Mouse (Mus musculus): ENCODE results near the gene Ffar1. TPM values are rescaled to one million over a fixed set of nuclear protein-coding genes. Genes with fewer than 3 reads are reported as not detected.
"Not testable (repeated sequence)": the region's sequence is repeated elsewhere in the genome, so short reads cannot be mapped to it uniquely, and the experiment has no call there.

The Ffar1 gene
- polyA plus RNA-seq, 1 experiment = not detected

DNA sequence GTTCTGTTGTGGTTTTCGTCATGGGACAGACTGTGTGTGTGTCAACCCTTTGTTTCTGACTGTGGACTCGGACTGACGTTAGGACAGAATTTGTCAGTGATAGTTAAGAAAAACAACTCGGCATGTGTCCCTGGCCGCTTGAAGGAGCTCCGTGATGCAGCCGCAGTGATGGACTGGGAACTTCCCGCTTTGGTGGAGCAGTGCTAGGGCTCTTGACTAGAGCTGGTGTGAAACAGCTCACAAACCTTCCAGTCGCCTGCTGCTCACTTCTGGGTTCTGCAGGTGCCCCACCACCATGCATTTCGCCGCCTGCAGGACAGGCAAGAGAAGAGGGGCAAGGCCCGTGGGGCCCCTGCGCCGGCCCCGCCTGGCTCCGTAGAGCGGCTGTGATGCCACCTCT, 29.1 kb downstream of the Ffar1 start:
- no peaks in the 10 kb centered on the region for H3K4me1 ChIP-seq (ENCODE audit: control insufficient read depth, insufficient read depth, low read length)
- TF ChIP-seq CTCF (IDR thresholded peaks at IDR 0.05; ENCODE audit: borderline replicate concordance, insufficient read depth, low read depth, low read length) = no peak
- TF ChIP-seq POLR2A (IDR thresholded peaks at IDR 0.05; ENCODE audit: borderline replicate concordance, insufficient read depth, low read length) = no peak
- H3K27me3 ChIP-seq (ENCODE audit: control insufficient read depth, insufficient read depth, low read length) = no peaks in the 10 kb centered on the region
- no peak overlapping the region for H3K4me3 ChIP-seq (replicated peaks; ENCODE audit: insufficient read depth, low read depth, low read length)
- no peak overlapping the region for H3K27ac ChIP-seq (ENCODE audit: insufficient read depth, low read length)
- 77% methylated on average over 17 of the region's 17 CpGs for WGBS
- DNase-seq = no peak

DNA sequence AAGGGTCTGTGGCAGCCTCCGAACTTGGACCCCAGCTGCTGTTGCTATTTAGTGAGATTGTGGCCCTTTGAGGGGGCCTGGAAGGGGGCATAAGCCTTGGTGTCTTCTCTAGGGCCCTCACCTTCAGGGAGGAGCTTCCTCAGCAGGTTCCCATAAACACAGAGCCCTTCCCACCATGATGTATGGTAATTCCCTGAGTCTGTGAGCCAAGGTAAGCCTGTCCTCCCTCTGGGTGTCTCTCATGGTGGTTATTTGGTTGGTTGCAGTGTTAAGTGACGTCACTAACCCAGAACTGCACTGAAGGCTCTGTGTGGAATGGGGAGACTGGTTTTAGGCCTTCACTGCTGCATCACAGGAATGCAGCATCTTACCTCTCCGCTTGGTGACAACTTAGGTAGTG, 31.9 kb downstream of the Ffar1 start:
- H3K4me1 ChIP-seq (ENCODE audit: control insufficient read depth, insufficient read depth, low read length) = no peaks in the 10 kb centered on the region
- H3K27ac ChIP-seq (ENCODE audit: insufficient read depth, low read length) = no peak overlapping the region
- no peak for DNase-seq
- WGBS = 64% methylated on average over 3 of the region's 3 CpGs
- TF ChIP-seq CTCF (IDR thresholded peaks at IDR 0.05; ENCODE audit: borderline replicate concordance, insufficient read depth, low read depth, low read length) (no peak), POLR2A (IDR thresholded peaks at IDR 0.05; ENCODE audit: borderline replicate concordance, insufficient read depth, low read length) (no peak)
- no peaks in the 10 kb centered on the region for H3K27me3 ChIP-seq (ENCODE audit: control insufficient read depth, insufficient read depth, low read length)
- H3K4me3 ChIP-seq (replicated peaks; ENCODE audit: insufficient read depth, low read depth, low read length) = no peak overlapping the region

DNA sequence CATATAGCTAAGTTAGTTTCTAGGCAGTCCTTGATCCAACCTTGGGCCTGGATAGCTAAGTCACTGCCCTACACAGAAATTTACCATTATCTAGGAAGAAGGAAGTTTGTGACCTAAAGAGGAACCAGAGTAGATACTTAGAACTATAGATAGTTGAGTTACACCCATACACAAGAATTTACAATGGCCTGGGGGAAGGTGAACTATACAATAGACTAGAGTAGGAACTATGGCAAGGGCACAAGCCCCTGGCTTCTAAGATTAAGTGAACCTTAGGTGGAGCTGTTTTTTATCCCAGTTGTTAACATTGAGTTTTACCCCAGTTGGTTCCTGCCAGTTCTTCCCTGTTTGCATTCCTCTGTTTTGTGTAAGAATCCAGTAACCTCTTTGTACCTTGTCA, 32.5 kb downstream of the Ffar1 start:
- not testable (repeated sequence) for H3K27me3 ChIP-seq (ENCODE audit: control insufficient read depth, insufficient read depth, low read length); H3K4me3 ChIP-seq (replicated peaks; ENCODE audit: insufficient read depth, low read depth, low read length); H3K4me1 ChIP-seq (ENCODE audit: control insufficient read depth, insufficient read depth, low read length); DNase-seq; H3K27ac ChIP-seq (ENCODE audit: insufficient read depth, low read length)

DNA sequence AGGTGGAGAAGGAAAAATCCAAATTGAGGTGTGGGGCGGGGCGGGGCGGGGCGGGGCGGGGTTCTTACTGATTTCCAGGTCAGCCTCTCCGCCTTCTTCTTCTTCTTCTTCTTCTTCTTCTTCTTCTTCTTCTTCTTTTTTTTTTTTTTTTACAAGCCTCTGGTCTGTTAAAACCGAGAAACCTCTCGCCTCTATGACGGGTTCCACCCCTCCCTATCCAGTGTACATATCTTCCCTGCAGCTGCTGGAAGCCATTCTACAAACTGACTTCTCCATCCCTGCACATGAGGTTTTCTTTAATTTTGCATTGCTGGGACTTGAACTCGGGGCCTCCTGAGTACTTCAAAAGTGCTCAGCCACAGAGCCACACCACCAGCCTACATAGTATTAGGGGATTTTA, 34.7 kb downstream of the Ffar1 start:
- no peak for TF ChIP-seq POLR2A (IDR thresholded peaks at IDR 0.05; ENCODE audit: borderline replicate concordance, insufficient read depth, low read length)
- Histone ChIP-seq H3K4me1 (ENCODE audit: control insufficient read depth, insufficient read depth, low read length) (no peaks in the 10 kb centered on the region), H3K27me3 (ENCODE audit: control insufficient read depth, insufficient read depth, low read length) (no peaks in the 10 kb centered on the region), H3K4me3 (replicated peaks; ENCODE audit: insufficient read depth, low read depth, low read length) (no peak overlapping the region), H3K27ac (ENCODE audit: insufficient read depth, low read length) (no peak overlapping the region)
- WGBS = 90% methylated on average over 10 of the region's 10 CpGs
- DNase-seq = no peak

DNA sequence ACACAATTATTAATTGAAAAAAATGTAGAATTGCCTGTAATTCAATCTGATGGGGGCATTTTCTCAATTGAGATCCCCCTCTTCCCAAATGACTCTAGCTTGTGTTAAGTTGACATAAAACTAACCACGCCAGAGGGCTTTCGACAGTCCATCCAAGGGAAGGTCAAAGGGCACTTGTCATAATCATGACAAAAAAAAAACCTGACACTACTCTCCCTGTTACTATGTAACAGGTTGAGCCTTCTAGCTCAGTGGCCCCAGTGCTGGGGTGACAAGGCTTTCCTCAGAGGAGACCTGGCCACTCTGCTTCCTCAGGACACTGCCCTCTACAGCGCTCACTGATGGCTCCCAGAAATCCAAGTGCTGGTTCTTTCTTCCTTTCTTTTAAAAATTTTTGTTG, 37.1 kb downstream of the Ffar1 start:
- no peak for DNase-seq
- H3K27ac ChIP-seq (ENCODE audit: insufficient read depth, low read length) = no peak overlapping the region
- TF ChIP-seq CTCF (IDR thresholded peaks at IDR 0.05; ENCODE audit: borderline replicate concordance, insufficient read depth, low read depth, low read length) (no peak), POLR2A (IDR thresholded peaks at IDR 0.05; ENCODE audit: borderline replicate concordance, insufficient read depth, low read length) (no peak)
- no peak overlapping the region for H3K4me3 ChIP-seq (replicated peaks; ENCODE audit: insufficient read depth, low read depth, low read length)
- 88% methylated on average over 3 of the region's 3 CpGs for WGBS
- no peaks in the 10 kb centered on the region for H3K27me3 ChIP-seq (ENCODE audit: control insufficient read depth, insufficient read depth, low read length)
- H3K4me1 ChIP-seq (ENCODE audit: control insufficient read depth, insufficient read depth, low read length) = no peaks in the 10 kb centered on the region

DNA sequence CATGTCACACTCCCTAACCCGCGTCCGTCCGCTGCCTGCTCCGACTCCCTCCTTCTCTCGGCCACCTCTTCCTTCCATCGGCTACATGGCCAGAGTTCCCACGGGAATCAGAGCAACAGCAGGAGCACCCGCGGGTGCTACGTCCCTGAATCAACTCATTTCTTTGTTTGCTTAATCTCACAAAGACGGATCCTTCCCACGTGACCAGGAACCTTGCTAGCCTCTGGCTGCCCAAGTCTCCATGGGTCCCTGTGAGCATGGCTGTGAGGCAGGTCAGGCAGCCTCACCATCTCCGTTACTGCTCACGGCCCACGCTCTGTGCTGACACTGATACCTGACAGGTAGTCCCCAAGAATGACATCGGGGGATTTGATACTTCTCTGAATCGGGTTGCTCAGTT, 37.7 kb downstream of the Ffar1 start, which contains the start of gene Ffar2:
Gene Ffar2 (minus strand): TSS at position 101 of the 400 bp plus-strand sequence.
- DNase-seq = no peak
- TF ChIP-seq CTCF (IDR thresholded peaks at IDR 0.05; ENCODE audit: borderline replicate concordance, insufficient read depth, low read depth, low read length) = no peak
- no peak for TF ChIP-seq POLR2A (IDR thresholded peaks at IDR 0.05; ENCODE audit: borderline replicate concordance, insufficient read depth, low read length)
- H3K27me3 ChIP-seq (ENCODE audit: control insufficient read depth, insufficient read depth, low read length) = no peaks in the 10 kb centered on the region
- H3K4me1 ChIP-seq (ENCODE audit: control insufficient read depth, insufficient read depth, low read length) = no peaks in the 10 kb centered on the region
- 89% methylated on average over 18 of the region's 18 CpGs for WGBS
- no peak within 1 kb of the TSS for H3K4me3 ChIP-seq (replicated peaks; ENCODE audit: insufficient read depth, low read depth, low read length)
- no peak within 1 kb of the TSS for H3K27ac ChIP-seq (ENCODE audit: insufficient read depth, low read length)

DNA sequence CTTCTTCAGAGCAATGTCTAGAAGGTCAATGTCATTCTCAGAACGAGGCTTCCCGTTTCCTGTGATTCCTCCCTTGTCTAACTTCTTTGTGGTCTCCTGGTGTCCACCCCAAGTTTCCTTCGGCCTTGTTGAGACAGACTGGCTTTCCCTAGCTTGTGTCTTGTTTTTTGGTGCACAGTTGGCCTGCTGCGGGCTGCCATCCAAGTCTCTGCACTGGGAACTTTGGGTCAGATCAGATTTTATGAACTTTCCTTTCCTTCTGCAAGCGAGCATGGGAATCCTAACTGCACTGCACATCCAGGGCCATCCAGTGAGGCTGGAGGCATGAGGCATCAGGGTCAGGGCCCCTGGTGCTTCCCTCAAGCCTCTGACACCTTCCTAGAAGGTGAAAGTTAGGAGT, 39.8 kb downstream of the Ffar1 start:
- no peak overlapping the region for H3K4me3 ChIP-seq (replicated peaks; ENCODE audit: insufficient read depth, low read depth, low read length)
- WGBS = 59% methylated on average over 5 of the region's 5 CpGs
- no peak overlapping the region for H3K27ac ChIP-seq (ENCODE audit: insufficient read depth, low read length)
- no peaks in the 10 kb centered on the region for H3K27me3 ChIP-seq (ENCODE audit: control insufficient read depth, insufficient read depth, low read length)
- DNase-seq = no peak
- no peak for TF ChIP-seq POLR2A (IDR thresholded peaks at IDR 0.05; ENCODE audit: borderline replicate concordance, insufficient read depth, low read length)
- TF ChIP-seq CTCF (IDR thresholded peaks at IDR 0.05; ENCODE audit: borderline replicate concordance, insufficient read depth, low read depth, low read length) = no peak
- H3K4me1 ChIP-seq (ENCODE audit: control insufficient read depth, insufficient read depth, low read length) = no peaks in the 10 kb centered on the region

DNA sequence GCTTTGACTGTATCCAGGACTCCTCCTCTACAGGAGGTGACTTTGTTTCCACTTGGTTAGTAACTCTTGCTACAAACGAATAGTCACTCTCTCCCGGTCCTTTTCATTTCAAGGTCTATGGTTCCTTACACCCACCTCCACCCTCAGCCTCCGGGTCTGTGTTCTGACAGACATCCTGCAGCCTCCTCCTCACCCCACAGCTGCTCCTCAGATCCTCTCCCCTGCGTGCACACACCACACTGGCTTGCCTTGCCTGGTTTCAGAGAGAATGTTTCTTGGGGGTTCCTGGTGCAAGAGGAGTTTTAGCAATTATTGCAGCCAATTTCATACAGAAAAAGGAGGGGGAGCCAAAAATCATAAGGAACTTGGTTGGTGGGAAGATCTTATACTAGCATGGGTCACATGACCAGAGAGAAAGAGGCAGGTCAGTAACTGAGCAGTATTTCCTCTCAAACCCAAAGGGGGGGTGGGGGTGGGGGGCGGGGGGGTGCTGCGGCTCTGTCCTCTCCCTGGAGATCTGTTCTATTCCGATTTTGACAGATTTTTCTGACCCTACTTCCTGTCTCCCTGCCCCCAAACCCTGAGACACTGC, 40.4 kb downstream of the Ffar1 start:
- no peak for TF ChIP-seq POLR2A (IDR thresholded peaks at IDR 0.05; ENCODE audit: borderline replicate concordance, insufficient read depth, low read length)
- no peak for TF ChIP-seq CTCF (IDR thresholded peaks at IDR 0.05; ENCODE audit: borderline replicate concordance, insufficient read depth, low read depth, low read length)
- 44% methylated on average over 7 of the region's 7 CpGs for WGBS

More for the DNA sequence above, 40.4 kb downstream of the Ffar1 start:
- Histone ChIP-seq H3K4me3 (replicated peaks; ENCODE audit: insufficient read depth, low read depth, low read length) (no peak overlapping the region), H3K27me3 (ENCODE audit: control insufficient read depth, insufficient read depth, low read length) (no peaks in the 10 kb centered on the region), H3K27ac (ENCODE audit: insufficient read depth, low read length) (no peak overlapping the region), H3K4me1 (ENCODE audit: control insufficient read depth, insufficient read depth, low read length) (no peaks in the 10 kb centered on the region)
- DNase-seq = no peak
